Mouse (Mus musculus): ENCODE results near the gene Rapgef1. TPM values are rescaled to one million over a fixed set of nuclear protein-coding genes. Genes with fewer than 3 reads are reported as not detected.

The Rapgef1 gene
- polyA plus RNA-seq, 1 experiment from 2014 or later, result 15.9 TPM

DNA sequence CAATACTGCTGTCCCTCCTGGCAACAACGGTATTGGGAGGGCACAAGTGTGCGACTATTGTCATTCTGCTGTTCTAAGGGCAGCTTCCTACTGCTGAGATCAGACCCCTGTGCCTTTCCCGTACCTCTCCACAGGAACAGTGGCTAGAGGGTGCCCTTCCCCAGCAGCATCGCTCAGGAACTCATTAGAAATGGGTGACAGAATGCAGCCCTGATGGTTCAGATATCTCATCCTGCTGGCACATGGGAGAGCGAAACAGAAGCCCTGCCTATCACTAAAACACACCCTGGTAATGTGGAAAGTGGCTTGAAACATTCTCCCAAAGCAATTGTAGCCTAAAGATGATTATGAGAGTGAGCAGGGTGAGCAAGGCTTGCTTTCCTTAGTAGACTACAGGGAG, 15.0 kb downstream of the Rapgef1 start:
- Histone ChIP-seq H3K4me1 (peaks cover 36% of the 10 kb centered on the region), H3K4me3 (no peak overlapping the region), H3K4me2 (replicated peaks) (no peak overlapping the region), H3K9ac (no peak overlapping the region), H3K27me3 (no peaks in the 10 kb centered on the region), H3K27ac (no peak overlapping the region), H3K9me3 (no peaks in the 10 kb centered on the region), H3K36me3 (peaks cover 6% of the 10 kb centered on the region; the same call in 1 of the 2 replicates)
- no peak for ATAC-seq (ENCODE audit: low FRiP score, low read depth)
- 79% methylated on average over 5 of the region's 5 CpGs for WGBS

DNA sequence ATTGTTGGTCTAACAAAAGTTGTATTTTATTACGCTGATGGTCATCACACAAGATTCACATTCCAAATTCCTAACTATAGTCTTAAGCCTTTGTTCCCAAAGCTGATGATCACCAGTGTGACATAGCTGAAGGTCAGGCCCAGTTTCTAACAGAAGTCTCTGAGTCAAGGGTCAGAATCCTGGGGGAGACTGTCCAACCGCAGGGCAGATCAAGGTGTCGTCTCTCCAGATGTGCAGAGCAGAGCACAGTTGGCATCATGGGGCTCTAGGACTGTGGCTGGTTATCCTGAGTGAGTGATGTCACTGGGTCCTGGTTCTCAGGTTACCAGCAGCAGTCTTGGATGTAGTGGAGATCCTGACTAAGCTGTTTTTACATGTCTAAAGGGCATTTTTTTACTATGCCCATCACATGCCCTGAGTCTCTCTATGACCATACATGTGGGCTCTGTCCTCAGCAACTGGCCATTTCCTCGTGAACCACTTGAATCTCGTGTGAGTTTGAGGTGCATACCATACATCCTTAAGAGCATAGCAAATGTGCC, 16.5 kb downstream of the Rapgef1 start:
- H3K27ac ChIP-seq, result no peak overlapping the region
- WGBS, result 77% methylated on average over 5 of the region's 5 CpGs

DNA sequence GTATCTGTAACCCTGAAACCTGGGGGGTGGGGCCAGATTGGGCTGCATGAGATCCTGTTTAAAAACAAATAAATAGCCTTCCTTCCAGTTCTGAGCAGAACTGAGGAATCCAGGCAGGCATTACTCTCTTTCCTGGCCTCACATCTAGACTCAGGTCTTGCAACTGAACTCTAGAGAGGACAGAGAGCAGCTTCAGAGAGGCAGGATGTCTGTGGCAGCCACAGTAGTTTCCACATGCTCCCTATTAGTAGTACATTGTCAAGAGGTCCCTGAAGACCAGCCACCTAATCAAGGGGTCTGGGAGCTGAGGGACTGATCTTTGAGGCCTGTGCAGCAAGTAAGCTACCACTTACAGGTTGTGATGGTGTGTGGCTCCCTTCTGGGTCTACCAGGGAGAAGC, 18.0 kb downstream of the Rapgef1 start:
- H3K9ac ChIP-seq, result no peak overlapping the region
- H3K4me1 ChIP-seq, result peaks cover 40% of the 10 kb centered on the region
- H3K4me3 ChIP-seq, result no peak overlapping the region
- H3K27me3 ChIP-seq, result no peaks in the 10 kb centered on the region
- H3K4me2 ChIP-seq (replicated peaks), result no peak overlapping the region
- H3K27ac ChIP-seq, result no peak overlapping the region
- ATAC-seq (ENCODE audit: low FRiP score, low read depth), result no peak
- no peaks in the 10 kb centered on the region for H3K36me3 ChIP-seq
- no peaks in the 10 kb centered on the region for H3K9me3 ChIP-seq

More for the DNA sequence above, 16.5 kb downstream of the Rapgef1 start:
- H3K9me3 ChIP-seq, result no peaks in the 10 kb centered on the region
- no peak for ATAC-seq (ENCODE audit: low FRiP score, low read depth)
- no peak overlapping the region for H3K4me3 ChIP-seq
- H3K36me3 ChIP-seq, result no peaks in the 10 kb centered on the region
- H3K4me1 ChIP-seq, result peaks cover 32% of the 10 kb centered on the region
- H3K4me2 ChIP-seq (replicated peaks), result no peak overlapping the region
- H3K9ac ChIP-seq, result no peak overlapping the region
- no peaks in the 10 kb centered on the region for H3K27me3 ChIP-seq

DNA sequence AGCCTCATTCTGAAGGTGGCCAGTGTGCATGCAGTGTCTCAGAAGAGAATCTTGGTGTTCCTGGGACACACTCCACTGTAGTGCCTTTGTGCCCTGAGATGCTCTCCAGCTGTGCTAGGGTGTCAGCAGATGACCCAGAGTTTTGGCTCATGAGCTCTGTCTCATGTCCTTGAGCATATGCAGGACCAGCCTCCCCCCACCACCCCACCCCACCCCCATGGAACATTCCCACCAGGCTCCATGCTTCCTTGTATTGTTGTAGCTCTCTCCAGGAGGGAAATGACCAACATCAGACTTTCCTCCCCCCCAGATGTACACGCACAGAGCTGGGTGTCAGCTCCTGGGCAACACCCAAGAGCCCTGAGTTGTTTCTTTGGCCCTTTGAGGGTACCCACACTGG, 19.9 kb downstream of the Rapgef1 start:
- Histone ChIP-seq H3K36me3 (no peaks in the 10 kb centered on the region), H3K27me3 (no peaks in the 10 kb centered on the region), H3K4me2 (replicated peaks) (no peak overlapping the region), H3K9ac (no peak overlapping the region), H3K4me1 (peaks cover 36% of the 10 kb centered on the region), H3K4me3 (no peak overlapping the region), H3K27ac (no peak overlapping the region), H3K9me3 (no peaks in the 10 kb centered on the region)
- 82% methylated on average over 1 of the region's 1 CpGs for WGBS
- no peak for ATAC-seq (ENCODE audit: low FRiP score, low read depth)

DNA sequence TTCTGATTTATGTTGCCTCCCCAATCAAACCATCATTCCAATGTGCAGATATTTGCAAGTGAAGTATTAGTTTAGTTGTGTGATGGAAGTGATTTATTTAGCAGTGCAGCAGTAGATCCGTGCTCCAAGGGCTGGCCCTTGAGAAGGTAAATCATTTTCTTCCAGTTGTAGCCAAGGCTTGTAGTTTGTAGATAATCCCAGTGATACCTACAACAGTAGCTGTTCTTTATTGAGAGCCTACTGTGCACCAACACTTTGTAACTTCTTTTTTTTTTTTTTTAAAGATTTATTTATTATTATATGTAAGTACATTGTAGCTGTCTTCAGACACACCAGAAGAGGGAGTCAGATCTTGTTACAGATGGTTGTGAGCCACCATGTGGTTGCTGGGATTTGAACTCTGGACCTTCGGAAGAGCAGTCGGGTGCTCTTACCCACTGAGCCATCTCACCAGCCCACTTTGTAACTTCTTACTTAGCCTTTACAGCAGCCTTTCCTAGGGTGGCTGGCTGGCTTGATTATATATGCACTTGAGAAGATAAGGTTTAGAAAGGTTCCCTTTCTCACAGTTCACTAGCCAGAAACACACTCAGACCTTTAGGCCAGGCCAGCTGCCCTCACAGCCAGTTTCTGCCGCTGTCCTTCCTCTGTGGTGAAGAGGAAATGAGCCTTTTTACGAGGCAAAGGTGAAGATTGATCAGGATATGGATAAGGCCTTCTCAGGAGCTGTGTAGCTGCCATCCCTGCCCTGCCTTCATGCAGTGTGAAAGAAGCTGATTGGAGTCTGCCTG, 20.6 kb downstream of the Rapgef1 start:
- 63% methylated on average over 5 of the region's 5 CpGs for WGBS
- Histone ChIP-seq H3K27me3 (no peaks in the 10 kb centered on the region), H3K36me3 (peaks cover 7% of the 10 kb centered on the region), H3K9me3 (no peaks in the 10 kb centered on the region), H3K4me3 (no peak overlapping the region), H3K27ac (no peak overlapping the region), H3K4me1 (peaks cover 36% of the 10 kb centered on the region), H3K4me2 (replicated peaks) (no peak overlapping the region), H3K9ac (no peak overlapping the region)
- ATAC-seq (ENCODE audit: low FRiP score, low read depth), result no peak

DNA sequence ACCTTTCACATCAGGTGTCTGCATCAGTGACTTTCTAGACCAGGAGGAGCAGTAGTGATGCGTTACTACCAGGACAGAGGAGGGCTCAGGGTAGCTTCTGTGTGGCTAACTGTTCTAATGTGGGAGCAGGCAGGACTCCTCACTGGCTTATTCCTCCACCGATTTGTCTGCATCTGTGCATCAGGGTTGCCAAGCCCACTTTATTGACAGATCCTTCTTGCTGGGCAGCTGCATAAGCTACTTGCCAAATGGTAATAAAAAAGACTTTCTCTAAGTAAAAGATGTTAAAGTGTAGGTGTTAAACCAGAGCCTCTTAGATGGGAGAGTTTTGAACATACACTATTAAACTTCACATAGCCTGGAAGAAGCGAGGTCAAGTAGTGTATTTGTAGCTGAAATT, 22.2 kb downstream of the Rapgef1 start:
- H3K4me2 ChIP-seq (replicated peaks), result no peak overlapping the region
- no peaks in the 10 kb centered on the region for H3K9me3 ChIP-seq
- WGBS, result 79% methylated on average over 3 of the region's 3 CpGs
- H3K27ac ChIP-seq, result no peak overlapping the region
- H3K9ac ChIP-seq, result 0 out of 2 replicates have a peak overlapping the region, but pooled peaks have one; percentile 13
- H3K4me1 ChIP-seq, result peaks cover 48% of the 10 kb centered on the region
- H3K36me3 ChIP-seq, result peaks cover 7% of the 10 kb centered on the region
- no peak for ATAC-seq (ENCODE audit: low FRiP score, low read depth)
- no peak overlapping the region for H3K4me3 ChIP-seq
- no peaks in the 10 kb centered on the region for H3K27me3 ChIP-seq

DNA sequence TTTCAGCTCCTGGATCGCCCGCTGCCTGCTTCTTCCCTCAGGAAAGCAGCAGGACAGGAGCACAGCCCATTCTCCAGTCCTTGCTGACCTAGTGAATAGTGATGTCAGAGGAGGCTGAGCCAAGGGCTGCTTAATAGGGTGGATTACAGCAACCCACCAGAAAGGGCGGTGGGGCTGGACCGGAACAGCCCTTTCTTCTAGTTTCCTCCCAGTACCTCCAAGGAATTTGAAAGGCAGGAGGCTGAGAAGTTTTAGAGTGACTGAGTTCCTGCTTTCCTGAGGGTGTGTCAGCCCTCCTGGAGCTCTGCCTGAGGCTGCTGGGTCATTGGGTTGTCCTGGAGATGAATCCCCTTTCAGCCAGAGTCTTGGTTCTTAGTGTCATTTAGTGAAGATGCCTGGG, 23.9 kb downstream of the Rapgef1 start:
- H3K4me1 ChIP-seq, result peaks cover 49% of the 10 kb centered on the region
- H3K4me2 ChIP-seq (replicated peaks), result no peak overlapping the region
- H3K9ac ChIP-seq, result no peak overlapping the region
- WGBS, result 73% methylated on average over 4 of the region's 4 CpGs
- no peaks in the 10 kb centered on the region for H3K27me3 ChIP-seq
- H3K27ac ChIP-seq, result no peak overlapping the region
- peaks cover 7% of the 10 kb centered on the region for H3K36me3 ChIP-seq
- no peak overlapping the region for H3K4me3 ChIP-seq
- ATAC-seq (ENCODE audit: low FRiP score, low read depth), result no peak
- H3K9me3 ChIP-seq, result no peaks in the 10 kb centered on the region

DNA sequence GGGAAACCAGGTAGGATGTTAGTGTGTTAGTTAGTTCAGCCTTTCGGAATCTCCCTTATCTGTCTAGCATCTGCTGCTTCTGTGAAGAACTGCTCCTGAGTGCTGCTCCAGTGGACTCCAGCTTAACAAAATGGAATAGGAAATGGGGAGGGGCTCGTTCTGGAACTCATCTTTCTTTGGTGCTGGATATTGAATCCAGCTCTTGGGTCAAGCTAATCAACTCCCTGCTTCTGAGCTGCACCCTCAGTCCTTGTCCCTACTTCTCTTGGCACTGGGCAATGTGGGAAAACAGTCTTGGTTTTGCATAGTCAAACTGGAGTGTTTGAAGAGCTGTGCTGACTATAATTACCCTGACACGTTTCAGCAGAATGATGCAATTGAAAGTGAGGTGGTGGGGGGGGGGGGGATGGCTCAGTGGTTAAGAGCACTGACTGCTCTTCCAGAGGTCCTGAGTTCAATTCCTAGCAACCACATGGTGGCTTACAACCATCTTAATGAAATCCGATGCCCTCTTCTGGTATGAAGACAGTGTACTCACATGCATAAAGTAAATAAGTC, 25.6 kb downstream of the Rapgef1 start:
- WGBS, result 70% methylated on average over 4 of the region's 4 CpGs
- peaks cover 7% of the 10 kb centered on the region for H3K36me3 ChIP-seq
- ATAC-seq (ENCODE audit: low FRiP score, low read depth), result no peak
- no peak overlapping the region for H3K4me3 ChIP-seq
- H3K27me3 ChIP-seq, result no peaks in the 10 kb centered on the region
- peaks cover 55% of the 10 kb centered on the region for H3K4me1 ChIP-seq
- no peaks in the 10 kb centered on the region for H3K9me3 ChIP-seq
- no peak overlapping the region for H3K27ac ChIP-seq
- H3K9ac ChIP-seq, result no peak overlapping the region
- no peak overlapping the region for H3K4me2 ChIP-seq (replicated peaks)

DNA sequence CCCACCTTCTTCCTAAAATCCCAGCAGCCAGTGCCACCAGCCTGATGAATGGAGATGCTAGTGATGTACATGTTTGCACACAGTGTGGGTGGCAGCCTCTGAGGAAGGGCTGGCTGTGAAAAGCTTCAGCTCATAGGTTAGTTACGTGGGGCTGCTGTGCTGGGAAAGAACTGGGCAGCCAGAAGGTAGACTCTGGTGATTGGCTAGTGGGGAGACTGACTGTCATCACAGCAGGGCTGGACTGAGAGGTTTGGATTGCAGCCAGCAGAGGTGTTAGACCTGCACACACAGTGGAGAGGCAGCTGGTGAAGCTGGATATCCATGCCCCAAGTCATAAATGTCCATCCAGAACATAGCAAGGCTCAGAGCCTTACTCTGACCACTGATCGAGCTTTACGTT, 27.1 kb downstream of the Rapgef1 start:
- 50% methylated on average over 3 of the region's 3 CpGs for WGBS
- Histone ChIP-seq H3K27ac (peak overlapping the region; percentile 44; the same call in 1 of the 2 replicates), H3K36me3 (peaks cover 7% of the 10 kb centered on the region), H3K9me3 (no peaks in the 10 kb centered on the region), H3K9ac (no peak overlapping the region), H3K4me2 (replicated peaks) (no peak overlapping the region), H3K27me3 (no peaks in the 10 kb centered on the region), H3K4me1 (peaks cover 56% of the 10 kb centered on the region), H3K4me3 (no peak overlapping the region)
- ATAC-seq (ENCODE audit: low FRiP score, low read depth), result peak; percentile 51

DNA sequence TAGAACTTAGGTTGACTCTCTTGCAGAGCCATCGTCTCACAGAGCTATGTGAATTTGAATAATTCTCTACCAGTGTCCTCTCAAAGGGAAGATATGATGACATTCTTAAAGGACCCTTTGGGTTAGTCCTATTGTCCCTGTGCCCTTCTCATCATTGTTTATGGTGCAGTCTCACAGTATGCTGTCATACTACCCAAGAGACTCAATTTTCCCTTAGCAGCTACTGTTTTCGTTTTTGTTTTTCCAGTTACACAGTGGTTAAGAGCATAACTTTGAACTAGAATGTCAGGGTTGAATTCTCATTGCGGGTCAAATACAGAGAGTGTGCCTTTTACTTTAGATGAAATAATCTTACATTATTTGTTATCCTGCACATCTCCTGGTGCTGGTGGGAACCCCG, 27.6 kb downstream of the Rapgef1 start:
- Histone ChIP-seq H3K4me3 (no peak overlapping the region), H3K4me1 (peaks cover 57% of the 10 kb centered on the region), H3K36me3 (peaks cover 7% of the 10 kb centered on the region), H3K27me3 (no peaks in the 10 kb centered on the region), H3K4me2 (replicated peaks) (no peak overlapping the region), H3K27ac (no peak overlapping the region), H3K9ac (no peak overlapping the region), H3K9me3 (no peaks in the 10 kb centered on the region)
- ATAC-seq (ENCODE audit: low FRiP score, low read depth), result no peak
- WGBS, result 86% methylated on average over 4 of the region's 4 CpGs

DNA sequence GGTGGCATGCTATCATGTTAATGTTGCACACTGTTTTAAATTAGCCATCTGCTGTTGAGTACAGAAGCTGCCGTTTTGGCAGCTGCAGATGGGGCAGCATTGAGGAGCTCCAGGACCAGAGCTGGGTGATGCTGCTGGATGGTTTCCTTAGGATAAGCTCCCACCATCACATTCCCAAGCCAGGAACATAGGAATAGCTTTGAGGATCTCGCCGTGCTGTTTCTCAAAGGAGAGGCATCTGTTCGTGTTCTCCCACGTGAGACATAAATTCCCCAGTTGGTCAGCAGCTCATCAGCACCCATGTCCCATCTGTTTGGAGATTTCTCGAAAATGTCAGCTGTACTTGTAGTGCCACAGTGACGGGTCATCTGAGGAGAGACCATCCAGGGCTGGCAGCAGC, 28.3 kb downstream of the Rapgef1 start:
- WGBS, result 75% methylated on average over 7 of the region's 7 CpGs
- no peaks in the 10 kb centered on the region for H3K9me3 ChIP-seq
- no peak for ATAC-seq (ENCODE audit: low FRiP score, low read depth)

DNA sequence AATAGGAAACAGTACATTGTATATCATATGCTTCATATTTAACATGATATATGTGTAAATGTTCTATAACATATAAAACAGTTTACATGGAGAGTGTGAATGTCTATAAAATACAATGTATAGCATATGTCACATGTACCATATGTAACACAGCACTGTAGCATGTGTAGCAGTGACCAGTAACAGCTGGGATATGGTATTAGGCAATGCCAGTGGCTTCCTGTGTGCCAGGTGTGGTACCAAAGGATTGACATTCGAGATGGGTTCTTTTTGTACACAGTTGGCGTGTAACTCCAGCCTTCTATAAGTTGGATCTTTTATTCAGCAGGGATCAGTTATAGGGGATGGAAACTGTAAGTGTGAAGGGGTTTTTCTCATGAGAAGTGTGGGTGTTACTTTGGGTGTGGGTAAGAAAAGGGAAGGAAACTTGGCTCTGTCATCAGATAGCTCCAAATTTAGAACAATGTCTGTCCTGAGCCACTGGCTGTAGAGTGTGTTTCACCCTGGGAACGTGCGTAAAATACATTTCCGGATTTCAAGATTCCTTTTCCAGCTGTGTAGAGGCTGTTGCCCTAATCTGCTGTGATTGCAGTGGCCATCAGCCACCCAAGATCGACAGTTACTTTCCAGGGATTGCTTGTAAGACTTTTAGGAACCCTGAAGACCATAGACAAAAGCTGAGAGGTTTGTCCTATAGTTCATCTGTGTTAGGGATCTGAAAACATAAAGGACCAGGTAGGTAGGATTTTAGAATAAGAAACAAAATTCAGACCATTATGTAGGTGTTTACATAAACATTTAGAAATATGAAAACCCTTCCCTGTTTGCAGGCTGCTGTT, 29.7 kb downstream of the Rapgef1 start:
- H3K27ac ChIP-seq, result no peak overlapping the region
- no peak overlapping the region for H3K4me3 ChIP-seq

More for the DNA sequence above, 28.3 kb downstream of the Rapgef1 start:
- Histone ChIP-seq H3K36me3 (peaks cover 7% of the 10 kb centered on the region), H3K27ac (no peak overlapping the region), H3K9ac (no peak overlapping the region), H3K4me1 (peaks cover 56% of the 10 kb centered on the region), H3K4me3 (no peak overlapping the region), H3K27me3 (no peaks in the 10 kb centered on the region), H3K4me2 (replicated peaks) (no peak overlapping the region)

More for the DNA sequence above, 29.7 kb downstream of the Rapgef1 start:
- no peak overlapping the region for H3K4me2 ChIP-seq (replicated peaks)
- peaks cover 49% of the 10 kb centered on the region for H3K4me1 ChIP-seq
- H3K9me3 ChIP-seq, result no peaks in the 10 kb centered on the region
- no peaks in the 10 kb centered on the region for H3K27me3 ChIP-seq
- H3K9ac ChIP-seq, result no peak overlapping the region
- peaks cover 7% of the 10 kb centered on the region for H3K36me3 ChIP-seq
- 59% methylated on average over 6 of the region's 6 CpGs for WGBS
- no peak; the same call in 1 of the 2 replicates for ATAC-seq (ENCODE audit: low FRiP score, low read depth)

All from limb, embryonic 13.5 days (tissue).